ENCODE assay signal across 8 mouse cellular contexts in the genomic region with DNA sequence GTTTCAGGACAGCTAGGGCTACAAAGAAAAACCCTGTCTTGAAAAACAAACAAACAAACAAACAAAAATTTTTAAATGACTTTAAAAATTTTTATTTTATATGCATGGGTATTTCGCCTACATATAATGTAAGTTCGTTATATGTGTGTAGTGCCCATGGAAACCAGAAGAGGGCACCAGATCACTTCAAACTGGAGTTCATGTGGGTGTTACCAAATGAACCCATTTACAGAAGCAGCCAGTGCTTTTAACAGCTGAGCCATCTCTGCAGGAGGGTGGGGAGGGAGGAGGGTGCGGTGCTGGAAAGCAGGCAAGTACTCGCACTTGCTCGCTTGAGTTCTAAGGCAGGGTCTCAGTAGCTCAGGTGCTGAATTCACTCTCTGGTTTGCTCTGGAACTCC. TPM values are rescaled to one million over a fixed set of nuclear protein-coding genes. Genes with fewer than 3 reads are reported as not detected.
DNase-seq lines count a peak whose midpoint lies in the region; ATAC-seq and TF ChIP-seq lines count a peak whose summit lies in the region.

No protein-coding gene starts in this region.

- H3K9ac ChIP-seq in forebrain, embryonic 14.5 days (ENCODE audit: low read length): no peak overlapping the region

- no peaks in the 10 kb centered on the region for H3K9me3 ChIP-seq in forebrain, embryonic 14.5 days (replicated peaks; ENCODE audit: control insufficient read depth, low read length)
- H3K9me3 ChIP-seq in forebrain, embryonic 10.5 days: no peaks in the 10 kb centered on the region

- no peak overlapping the region for H3K27ac ChIP-seq in forebrain, embryonic 14.5 days (ENCODE audit: low read depth, low read length)
- no peak overlapping the region for H3K27ac ChIP-seq in forebrain, embryonic 10.5 days

- ATAC-seq in forebrain, embryonic 14.5 days: no peak

- H3K4me1 ChIP-seq in forebrain, embryonic 14.5 days (ENCODE audit: control insufficient read depth, insufficient read depth, low read length): no peaks in the 10 kb centered on the region
- no peaks in the 10 kb centered on the region for H3K4me1 ChIP-seq in forebrain, embryonic 10.5 days
- no peaks in the 10 kb centered on the region for H3K4me1 ChIP-seq in lung, adult 2 months (ENCODE audit: control insufficient read depth, insufficient read depth, low read length)

- H3K36me3 ChIP-seq in forebrain, embryonic 14.5 days (ENCODE audit: control insufficient read depth, insufficient read depth, low read length): peaks cover 60% of the 10 kb centered on the region
- peaks cover 64% of the 10 kb centered on the region for H3K36me3 ChIP-seq in forebrain, embryonic 10.5 days (replicated peaks)

- 70% methylated on average over 5 of the region's 5 CpGs for WGBS in forebrain, embryonic 14.5 days
- WGBS in forebrain, embryonic 10.5 days: 62% methylated on average over 5 of the region's 5 CpGs
- WGBS in lung, adult 2 months: 82% methylated on average over 5 of the region's 5 CpGs

- 0 out of 2 replicates have a peak, but pooled peaks have one; percentile 8 for TF ChIP-seq CTCF in lung, adult 2 months (IDR thresholded peaks at IDR 0.05; ENCODE audit: insufficient read depth, low read length)

- H3K4me3 ChIP-seq in forebrain, embryonic 14.5 days (ENCODE audit: low read depth, low read length): no peak overlapping the region
- H3K4me3 ChIP-seq in forebrain, embryonic 10.5 days: no peak overlapping the region
- H3K4me3 ChIP-seq in lung, adult 2 months (replicated peaks; ENCODE audit: extremely low read depth, low read depth, low read length): no peak overlapping the region

- no peak for TF ChIP-seq POLR2A in lung, adult 2 months (IDR thresholded peaks at IDR 0.05; ENCODE audit: borderline replicate concordance, extremely low read depth, low read depth, low read length)

- no peak overlapping the region for H3K4me2 ChIP-seq in forebrain, embryonic 14.5 days (ENCODE audit: low read length)

- peak; percentile 78 for DNase-seq in forebrain, embryonic 14.5 days (ENCODE audit: low spot score)
- DNase-seq in forebrain, embryonic 10.5 days (ENCODE audit: extremely low spot score, low spot score): no peak
- no peak for DNase-seq in lung, adult 2 months
- DNase-seq in lung, adult 18-20 months: no peak
- DNase-seq in brain, adult 2 months (ENCODE audit: low read depth, low spot score): peak; percentile 87
- peak; percentile 69 for DNase-seq in liver
- peak; percentile 38 to 69 for DNase-seq in spleen, postnatal 10 days (ENCODE audit: low spot score in 2 of 2)
- no peak for DNase-seq in urinary bladder, postnatal 36 days (ENCODE audit: low spot score in 2 of 2)

- H3K27me3 ChIP-seq in forebrain, embryonic 14.5 days (replicated peaks; ENCODE audit: control insufficient read depth, insufficient read depth, low read length): no peaks in the 10 kb centered on the region
- H3K27me3 ChIP-seq in forebrain, embryonic 10.5 days (ENCODE audit: poor library complexity, severe bottlenecking): no peaks in the 10 kb centered on the region

RNA-seq across cellular contexts. Expression of a gene that starts 21.9 kb away (rescaled TPM):
- polyA plus RNA-seq in forebrain, embryonic 14.5 days (2014; fragmentation: Nextera tagmentation; extraction: Ambion mirVana): 94.3 and 128 TPM in 2 replicates
- 192 and 197 TPM in 2 replicates for polyA plus RNA-seq in forebrain, embryonic 10.5 days (2016; fragmentation: Nextera tagmentation; extraction: Ambion mirVana)
- polyA plus RNA-seq in lung, adult 2 months (2012; rRNA removed): 190 and 241 TPM in 2 replicates

RNA-seq across cellular contexts. Expression of a gene that starts 22.0 kb away (rescaled TPM):
- polyA plus RNA-seq in forebrain, embryonic 14.5 days (2014; fragmentation: Nextera tagmentation; extraction: Ambion mirVana): 13.6 and 15.7 TPM in 2 replicates
- polyA plus RNA-seq in forebrain, embryonic 10.5 days (2016; fragmentation: Nextera tagmentation; extraction: Ambion mirVana): 6.6 and 8.0 TPM in 2 replicates
- 17.4 and 18.4 TPM in 2 replicates for polyA plus RNA-seq in lung, adult 2 months (2012; rRNA removed)

RNA-seq across cellular contexts. Expression of a gene that starts 42.5 kb away (rescaled TPM):
- 11.2 TPM in 2 replicates for polyA plus RNA-seq in forebrain, embryonic 14.5 days (2014; fragmentation: Nextera tagmentation; extraction: Ambion mirVana)
- 14.2 and 14.8 TPM in 2 replicates for polyA plus RNA-seq in forebrain, embryonic 10.5 days (2016; fragmentation: Nextera tagmentation; extraction: Ambion mirVana)
- 48.4 and 65.1 TPM in 2 replicates for polyA plus RNA-seq in lung, adult 2 months (2012; rRNA removed)

Comparison
In these comparisons a context has a peak if more than half of its experiments do, and no peak if none do; other contexts are left out.
1. DNase-seq: peak in forebrain, embryonic 14.5 days (single experiment), brain, adult 2 months (single experiment), liver (single experiment) and spleen, postnatal 10 days (2 of 2); none in forebrain, embryonic 10.5 days (single experiment), lung, adult 2 months (single experiment), lung, adult 18-20 months (0 of 2) and urinary bladder, postnatal 36 days (0 of 2).